Mouse (Mus musculus) layer of hippocampus, postnatal 10 days (tissue): ENCODE measurements around the gene Fam13c. TPM values are rescaled to one million over a fixed set of nuclear protein-coding genes. Genes with fewer than 3 reads are reported as not detected.
A peak's percentile ranks its signal among the peaks of the same experiment; 100 is the strongest.

Experiments
- DNase-seq, 2 experiments: peaks; one replicate each; pipeline ENCODE4 v3.0.0; 2021; ENCODE audit warnings: low spot score in 2 of 2
- total RNA-seq, 2 experiments: library from RNA; stranded (reverse); gene quantifications; 2 replicates each; pipeline ENCODE4 v1.2.3; 2021

The Fam13c gene
- total RNA-seq, 2 experiments from 2014 or later: 60.0 to 61.9 TPM

DNA sequence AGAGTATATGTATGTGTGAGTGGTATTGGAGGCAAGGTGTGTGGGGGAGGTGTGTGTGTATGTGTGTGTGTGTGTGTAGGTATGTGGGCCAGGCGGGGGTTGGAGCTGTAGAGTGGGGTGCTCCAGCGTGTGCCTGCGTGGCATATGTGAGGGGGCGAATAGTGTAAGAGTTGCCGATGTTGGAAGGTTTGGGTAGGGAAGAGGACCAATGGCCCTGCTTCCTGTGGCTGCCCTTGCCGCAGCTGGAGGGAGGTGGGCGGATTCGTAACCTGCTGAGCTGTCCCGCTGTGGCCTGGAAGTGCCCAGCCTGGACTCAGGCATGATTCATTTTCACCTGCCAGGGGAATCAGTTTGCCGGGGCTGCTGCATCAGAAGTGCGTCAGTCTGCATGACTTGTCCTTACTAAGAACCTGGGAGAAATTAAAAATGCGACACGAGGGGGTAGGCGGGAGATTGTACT is 79.4 kb downstream of the Fam13c start:
- no peak for DNase-seq

DNA sequence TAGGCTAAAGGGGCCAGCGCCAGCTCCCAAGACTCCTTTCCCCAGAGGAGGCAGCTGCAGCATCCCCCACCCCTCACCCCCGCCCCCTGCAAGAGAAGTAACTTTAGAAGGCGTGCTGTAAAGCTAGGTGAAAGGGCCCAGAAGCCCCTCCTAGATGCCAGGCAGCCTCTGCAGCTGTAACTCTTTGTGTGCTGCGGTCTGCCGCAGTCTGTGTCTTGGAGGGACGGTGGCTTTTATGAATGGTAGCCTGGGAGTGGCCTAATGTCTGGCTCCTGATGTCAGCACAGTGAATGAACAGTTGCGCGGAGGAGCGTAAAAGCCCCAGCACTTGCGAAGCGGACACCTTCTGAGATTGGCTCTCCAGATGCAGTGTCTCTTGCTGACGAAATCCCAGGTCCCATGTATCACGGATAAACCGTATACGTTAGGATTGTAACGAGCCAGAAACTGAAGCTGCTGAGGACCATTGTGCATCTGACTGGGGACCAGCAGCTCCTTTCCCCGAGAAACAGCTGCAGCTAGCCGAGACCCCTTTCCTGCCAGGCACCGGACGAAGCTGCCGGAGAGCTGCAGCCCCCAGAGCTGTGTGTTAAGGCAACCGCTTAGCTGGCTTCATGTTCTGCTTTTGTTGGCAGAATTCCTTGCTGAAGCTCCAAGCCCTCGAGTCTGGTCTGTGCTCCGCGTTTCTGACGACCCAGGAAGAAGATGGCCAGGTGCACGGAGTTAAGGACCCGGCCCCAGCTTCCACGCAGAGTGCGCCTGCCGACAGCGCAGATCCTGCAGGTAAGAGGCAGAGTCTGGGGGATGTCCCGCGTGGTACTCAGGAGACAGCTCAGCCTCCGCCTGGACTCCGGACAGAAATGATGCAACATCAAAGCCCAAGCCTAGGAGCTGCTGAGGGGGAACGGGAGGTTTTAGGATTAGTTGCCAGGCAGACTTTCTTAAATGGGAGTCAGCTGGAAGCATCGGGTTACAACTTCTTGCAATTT is 80.2 kb downstream of the Fam13c start:
- peak in 1 of 2 experiments; percentile 52 for DNase-seq

- DNase-seq: no peak
Observed at GRCm38 (mm10) chr10:70521379-70521778, 81.1 kb downstream of the Fam13c start.

DNA sequence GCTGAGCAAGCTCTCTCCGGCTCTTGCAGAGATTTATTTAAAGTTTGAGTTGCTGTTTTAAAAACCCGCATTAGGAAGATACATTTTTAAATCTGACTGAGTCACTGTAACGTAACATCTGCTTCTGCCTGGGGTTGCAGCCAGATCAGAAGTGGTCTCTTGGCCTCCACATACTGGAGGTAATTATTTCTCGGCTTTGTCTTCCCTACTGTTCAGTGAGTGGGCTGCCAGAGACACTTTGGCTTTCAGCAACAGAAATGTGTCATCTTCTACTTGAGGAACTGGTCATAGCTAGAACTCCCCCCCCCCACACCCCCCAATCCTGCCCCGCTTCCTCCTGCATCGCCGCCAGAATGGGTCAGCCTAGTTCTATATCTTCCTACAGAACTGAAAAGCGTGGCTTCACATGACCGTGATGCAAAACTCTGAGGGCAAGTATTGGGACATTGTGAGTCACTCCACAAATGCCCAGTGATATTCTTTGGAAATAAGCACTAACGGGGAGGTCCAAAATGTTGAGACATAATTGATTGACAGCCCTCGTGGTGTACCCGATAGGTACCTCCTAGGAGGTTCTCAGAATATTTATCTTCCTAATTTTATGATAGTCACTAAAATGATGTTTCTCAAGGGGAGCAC is 90.0 kb downstream of the Fam13c start:
- no peak for DNase-seq

DNA sequence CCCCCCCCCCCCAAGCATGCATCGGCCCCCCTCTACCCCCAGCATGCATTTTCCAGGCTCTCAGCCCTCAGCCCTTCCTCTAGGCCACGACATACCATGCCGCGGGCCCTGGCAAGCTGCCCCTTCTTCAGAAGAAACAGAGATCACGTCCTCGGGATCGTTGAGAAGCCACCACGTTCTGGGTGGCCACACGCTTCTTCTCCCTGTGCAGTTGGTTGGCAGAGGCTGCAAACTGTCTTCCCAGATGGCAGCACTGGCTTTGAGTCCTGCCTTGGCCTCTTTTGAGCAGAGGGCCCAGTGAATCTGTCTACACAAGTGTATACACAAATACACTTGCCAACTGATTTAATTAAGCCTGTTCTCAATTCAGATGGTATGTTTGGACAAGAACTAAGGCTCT is 92.0 kb downstream of the Fam13c start:
- DNase-seq: peak; percentile 53 to 62

DNA sequence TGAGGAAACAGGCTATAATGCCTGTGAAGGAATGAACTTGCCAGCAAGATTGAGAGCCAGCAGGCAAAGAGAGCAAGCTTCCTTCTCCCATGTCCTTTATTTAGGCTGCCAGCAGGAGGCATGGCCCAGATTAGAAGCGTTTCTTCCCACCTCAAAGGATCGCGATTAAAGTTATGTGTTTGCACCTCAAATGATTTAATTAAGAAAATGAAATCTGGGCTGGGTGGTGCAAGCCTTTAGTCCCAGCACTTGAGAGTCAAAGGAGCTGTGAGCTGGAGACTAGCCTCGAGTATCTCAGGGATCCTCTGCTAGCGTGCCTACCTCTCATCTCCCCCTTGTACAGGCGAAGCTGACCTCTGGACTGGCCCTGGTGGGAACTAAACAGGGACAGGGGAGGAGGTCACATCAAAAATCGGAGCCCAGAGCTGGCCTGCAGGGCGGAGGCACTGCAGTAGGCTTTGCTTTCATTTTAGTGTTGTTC is 93.1 kb downstream of the Fam13c start:
- DNase-seq: peak in 1 of 2 experiments; percentile 15

GRCm38 (mm10) chr10:70533986-70534385 is 93.7 kb downstream of the Fam13c start:
- peak in 1 of 2 experiments; percentile 5 for DNase-seq

DNA sequence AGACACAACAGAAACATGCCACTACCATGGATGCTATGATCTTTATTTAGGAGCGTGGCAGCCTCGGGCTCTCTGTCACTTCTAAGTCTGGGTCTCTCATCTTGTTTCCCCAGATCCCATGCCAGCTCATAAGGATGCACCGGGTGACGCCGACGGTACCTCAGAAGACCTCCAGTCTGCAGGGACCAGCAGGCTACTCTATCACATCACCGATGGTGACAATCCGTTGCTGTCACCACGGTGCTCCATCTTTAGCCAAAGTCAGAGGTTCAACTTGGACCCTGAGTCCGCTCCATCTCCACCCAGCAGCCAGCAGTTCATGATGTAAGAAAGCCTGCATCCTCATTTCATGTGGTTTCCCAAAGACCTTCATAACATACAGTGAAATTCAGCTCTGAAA is 94.3 kb downstream of the Fam13c start:
- peak in 1 of 2 experiments; percentile 2 for DNase-seq

DNA sequence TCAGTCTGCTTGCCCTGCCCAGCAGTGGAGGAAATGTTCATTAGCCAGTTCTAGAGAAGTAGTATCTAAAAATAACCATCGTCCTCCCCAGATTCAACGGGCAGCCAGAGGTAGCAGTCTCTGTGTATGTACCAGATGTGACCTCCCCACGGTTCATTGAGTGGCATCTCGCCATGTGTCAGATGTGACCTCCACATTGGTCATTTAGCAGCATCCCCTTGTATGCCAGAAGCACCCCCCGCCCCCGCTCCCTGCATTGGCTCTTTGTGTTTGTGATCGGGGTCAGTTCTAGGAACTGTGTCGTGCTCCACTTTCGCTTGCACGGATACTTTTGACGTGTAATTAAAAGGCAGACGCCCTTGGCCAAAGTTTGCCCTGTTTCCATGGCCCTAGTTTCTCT is 95.1 kb downstream of the Fam13c start:
- peak in 1 of 2 experiments; percentile 5 for DNase-seq

- DNase-seq: no peak
Observed at GRCm38 (mm10) chr10:70537694-70538093, 97.4 kb downstream of the Fam13c start.

- DNase-seq: no peak
Observed at GRCm38 (mm10) chr10:70539251-70539650, 99.0 kb downstream of the Fam13c start.

GRCm38 (mm10) chr10:70540456-70541195 is 100.3 kb downstream of the Fam13c start:
- no peak for DNase-seq

DNA sequence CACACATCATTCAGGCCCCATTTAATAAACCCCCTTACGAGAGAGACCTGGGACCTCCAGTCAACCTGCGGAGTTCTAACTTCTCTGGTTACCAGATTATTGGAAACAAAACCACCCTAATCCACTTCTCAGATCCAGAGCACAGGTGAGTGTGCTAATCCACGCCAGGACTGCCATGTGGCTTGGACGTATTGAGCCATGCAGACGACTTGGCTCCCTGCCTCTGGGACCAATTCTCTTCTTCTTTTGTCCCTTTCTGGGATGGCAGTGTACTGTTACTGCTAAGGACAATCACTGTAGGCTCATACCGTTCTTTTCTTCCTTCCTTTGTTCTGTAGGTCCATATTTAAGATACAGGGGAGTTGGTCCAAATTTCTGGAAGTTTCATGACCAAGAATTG is 102.6 kb downstream of the Fam13c start:
- DNase-seq: no peak

DNA sequence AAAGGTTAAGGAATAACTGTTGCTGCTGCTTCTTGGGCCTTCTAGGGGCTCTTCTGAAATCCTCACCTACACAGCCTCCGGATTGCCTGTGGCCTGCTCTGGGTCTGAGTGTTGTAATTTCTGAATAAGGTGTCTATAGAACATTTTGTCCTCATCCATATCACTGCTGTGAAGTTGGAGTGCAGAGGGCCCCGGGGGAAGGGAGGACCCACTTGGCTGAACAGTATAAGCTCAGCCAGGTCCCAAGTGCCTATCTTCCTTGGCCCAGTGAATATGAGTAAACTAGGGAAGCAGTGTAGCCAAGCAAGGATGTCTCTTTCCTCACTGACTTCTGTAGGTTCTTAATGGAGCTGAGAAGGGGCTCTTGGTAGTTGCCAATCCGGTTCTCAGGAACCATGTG is 112.2 kb downstream of the Fam13c start:
- no peak for DNase-seq

GRCm38 (mm10) chr10:70563636-70564035 is 123.4 kb downstream of the Fam13c start:
- DNase-seq: peak; percentile 82 to 87

GRCm38 (mm10) chr10:70581556-70582211 is 141.4 kb downstream of the Fam13c start:
- no peak for DNase-seq

DNA sequence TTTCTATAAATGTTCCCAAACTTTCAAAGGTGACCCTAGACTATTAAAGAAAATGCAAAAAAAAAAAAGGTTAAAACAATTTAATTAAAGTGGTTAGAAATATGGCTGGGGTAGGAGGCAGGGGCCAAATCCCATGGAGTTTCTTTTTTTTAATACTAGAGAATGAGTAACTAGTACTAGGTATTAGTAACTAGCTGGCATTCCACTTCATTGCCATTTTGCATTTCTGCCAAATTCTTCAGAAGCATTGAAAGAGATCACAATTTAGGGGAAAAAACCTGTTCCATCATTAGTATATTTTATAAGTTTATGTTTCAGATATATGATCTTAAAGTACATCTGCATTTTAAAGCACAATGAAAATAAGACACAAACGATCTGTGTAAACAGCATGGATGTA is 143.9 kb downstream of the Fam13c start:
- no peak for DNase-seq

DNA sequence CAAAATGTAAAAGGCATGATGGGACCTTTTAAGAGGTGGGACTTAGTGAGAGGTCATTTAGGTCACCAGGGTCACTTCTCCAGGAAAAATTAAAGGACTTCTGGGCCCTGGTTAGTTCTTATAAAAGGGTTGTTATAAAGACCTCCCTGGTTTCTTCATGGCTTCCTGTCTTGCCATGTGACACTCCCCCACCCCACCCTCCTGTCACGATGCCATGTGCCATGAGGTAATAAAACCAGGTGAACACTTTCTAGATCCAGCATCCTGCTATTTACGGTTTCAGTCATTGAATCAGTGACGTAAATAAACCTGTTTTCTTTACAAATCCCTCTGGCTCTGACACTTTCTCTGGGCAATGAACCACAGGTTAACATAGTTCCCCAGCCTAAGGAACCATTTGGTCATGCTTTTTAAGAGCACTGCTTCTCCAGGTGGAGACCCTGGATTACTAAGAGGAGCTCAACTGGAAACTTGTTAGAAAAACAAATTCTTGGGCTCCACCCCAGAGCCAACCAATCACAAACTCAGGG is 146.7 kb downstream of the Fam13c start:
- DNase-seq: no peak

GRCm38 (mm10) chr10:70594007-70594406 is 153.7 kb downstream of the Fam13c start:
- peak; percentile 32 to 37 for DNase-seq

- peak in 1 of 2 experiments; percentile 26 for DNase-seq
Observed at GRCm38 (mm10) chr10:70598081-70598515, 157.8 kb downstream of the Fam13c start.
